Mouse (Mus musculus): ENCODE data around the gene Olfr1107.

DNA sequence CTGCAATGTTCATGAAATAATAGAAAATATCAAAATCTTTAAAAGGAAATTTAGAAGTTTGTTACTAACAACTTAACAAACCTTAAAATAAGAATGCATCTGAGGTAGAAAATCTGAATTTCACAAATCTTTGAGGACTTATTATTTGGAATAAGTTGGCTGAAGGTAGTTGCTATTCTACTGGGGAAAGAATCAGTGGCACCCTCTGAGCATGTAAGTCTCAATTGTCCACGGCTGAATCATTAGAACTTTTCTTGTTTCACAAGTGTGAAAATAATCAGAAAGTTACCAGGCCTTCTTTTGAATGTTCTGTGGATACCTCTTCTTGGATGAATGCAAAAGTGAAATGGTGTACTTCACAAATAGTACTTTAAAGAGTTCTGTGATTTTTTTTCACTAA is at the start of gene Olfr1107:
- TF ChIP-seq CTCF (IDR thresholded peaks at IDR 0.05; ENCODE audit: control insufficient read depth, insufficient read depth, low read length), result no peak
- TF ChIP-seq POLR2A (IDR thresholded peaks at IDR 0.05; ENCODE audit: borderline replicate concordance, control insufficient read depth, low read depth, low read length), result no peak

All from bone marrow, adult 2 months (tissue).